Mouse (Mus musculus) intestine, embryonic 15.5 days (tissue): Measurements from ENCODE around the gene Lrig1. TPM values are rescaled to one million over a fixed set of nuclear protein-coding genes. Genes with fewer than 3 reads are reported as not detected.

Experiments
- ATAC-seq: fragments of 200-750 bp; cut with Nextera tagmentation; 2 replicates; pipeline ENCODE4 v1.8.0; 2017; ENCODE audit warnings: moderate TSS enrichment, moderate library complexity
- H3K27ac ChIP-seq: fragments of 300-500 bp; sonication (generic); 2 replicates; pipeline ENCODE4 v1.5.1; 2015; ENCODE audit warnings: mild to moderate bottlenecking, inconsistent platforms
- H3K27me3 ChIP-seq: fragments of 300-500 bp; sonication (generic); replicated peaks from 2 replicates; pipeline ENCODE4 v1.6.1; 2015; ENCODE audit warnings: inconsistent platforms
- H3K36me3 ChIP-seq: fragments of 300-500 bp; sonication (generic); 2 replicates; pipeline ENCODE4 v1.6.1; 2015; ENCODE audit warnings: inconsistent platforms
- H3K4me1 ChIP-seq: fragments of 300-500 bp; sonication (generic); replicated peaks from 2 replicates; pipeline ENCODE4 v1.6.1; 2015; ENCODE audit warnings: inconsistent platforms
- H3K4me2 ChIP-seq: fragments of 300-500 bp; sonication (generic); replicated peaks from 2 replicates; pipeline ENCODE4 v1.6.1; 2015; ENCODE audit warnings: mild to moderate bottlenecking, inconsistent platforms
- H3K4me3 ChIP-seq: fragments of 300-500 bp; sonication (generic); replicated peaks from 2 replicates; pipeline ENCODE4 v1.5.1; 2015; ENCODE audit warnings: inconsistent platforms
- H3K9ac ChIP-seq: fragments of 300-500 bp; sonication (generic); 2 replicates; pipeline ENCODE4 v1.6.1; 2015; ENCODE audit warnings: inconsistent platforms
- H3K9me3 ChIP-seq: fragments of 300-500 bp; sonication (generic); 2 replicates; pipeline ENCODE4 v1.6.1; 2016; ENCODE audit warnings: inconsistent platforms
- WGBS: fragments of 180-500 bp; shearing (Covaris S2); methylation state at CpG from one replicate; pipeline ENCODE4 v1.1.7; 2015; 5-methylcytosine and 5-hydroxymethylcytosine counted together
- polyA plus RNA-seq: library from polyadenylated mRNA; unstranded; fragments of >200 nt; fragmentation: Nextera tagmentation; extraction: Ambion mirVana; gene quantifications from 2 replicates; pipeline ENCODE4 v1.2.1, GENCODE M21; 2015

Gene Lrig1
- polyA plus RNA-seq, result 17.1 and 19.5 TPM in 2 replicates

DNA sequence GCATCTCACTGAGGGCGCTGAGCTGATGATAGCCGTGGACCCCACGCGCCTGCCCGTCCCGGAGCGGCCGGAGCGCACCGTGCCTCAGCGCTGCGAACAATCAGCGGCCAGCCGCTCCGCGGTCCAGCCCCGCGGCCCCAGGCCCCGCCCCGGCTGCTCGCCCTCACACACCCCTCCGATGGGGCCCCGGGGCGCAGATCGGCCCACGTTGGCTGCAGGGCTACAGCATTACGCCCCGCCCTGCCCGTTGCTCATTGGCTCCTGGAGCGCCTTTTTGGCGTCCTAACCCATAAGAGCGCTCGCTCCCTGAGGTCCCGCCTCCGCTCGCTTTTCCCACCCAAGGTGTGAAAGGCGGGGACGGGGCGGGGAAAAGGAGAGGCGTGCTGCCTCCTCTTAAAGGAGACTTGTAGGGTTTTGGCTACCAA, at the start of gene Lrig1:
TSS of gene Lrig1 (minus strand) at position 92 of the 425 bp plus-strand sequence.
- Histone ChIP-seq H3K9me3 (no peaks in the 10 kb centered on the region), H3K27me3 (no peaks in the 10 kb centered on the region), H3K27ac (peak within 1 kb of the TSS; percentile 91), H3K4me3 (peak within 1 kb of the TSS; percentile 88), H3K4me1 (peaks cover 32% of the 10 kb centered on the region), H3K36me3 (no peaks in the 10 kb centered on the region), H3K4me2 (peak within 1 kb of the TSS; percentile 79), H3K9ac (peak within 1 kb of the TSS; percentile 98)
- under 1% methylated on average over 40 of the region's 40 CpGs for WGBS
- ATAC-seq, result peak; percentile 98

GRCm38 (mm10) chr6:94749626-94750025, 49.7 kb upstream of the Lrig1 start:
- no peak overlapping the region for H3K27ac ChIP-seq
- H3K27me3 ChIP-seq, result no peaks in the 10 kb centered on the region
- no peaks in the 10 kb centered on the region for H3K36me3 ChIP-seq
- no peak for ATAC-seq
- no peak overlapping the region for H3K4me3 ChIP-seq
- 88% methylated on average over 3 of the region's 3 CpGs for WGBS
- H3K9ac ChIP-seq, result no peak overlapping the region
- no peaks in the 10 kb centered on the region for H3K4me1 ChIP-seq
- H3K9me3 ChIP-seq, result no peaks in the 10 kb centered on the region
- no peak overlapping the region for H3K4me2 ChIP-seq

DNA sequence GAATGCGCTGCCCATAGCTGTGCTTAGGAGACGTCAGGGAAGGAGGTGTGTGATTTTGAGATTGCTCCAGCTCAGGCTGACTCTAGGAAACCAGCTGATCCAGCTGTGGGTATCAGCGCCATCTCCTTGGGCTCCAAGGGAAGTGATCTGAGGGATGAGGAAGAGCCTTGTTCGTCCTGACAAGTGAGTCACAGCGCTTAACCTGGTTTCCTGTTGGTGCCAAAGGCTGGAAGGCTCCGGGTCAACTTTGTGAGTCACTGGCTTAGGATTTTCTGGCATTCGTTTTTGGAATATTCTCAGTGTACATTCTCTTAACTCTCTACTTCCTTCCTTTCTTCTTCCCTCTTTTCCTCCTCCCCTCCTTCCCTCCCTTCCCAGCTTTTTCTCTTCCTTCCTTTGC, 48.4 kb upstream of the Lrig1 start:
- H3K4me1 ChIP-seq, result no peaks in the 10 kb centered on the region
- ATAC-seq, result no peak
- no peaks in the 10 kb centered on the region for H3K36me3 ChIP-seq
- H3K27me3 ChIP-seq, result no peaks in the 10 kb centered on the region
- no peak overlapping the region for H3K4me2 ChIP-seq
- H3K4me3 ChIP-seq, result no peak overlapping the region
- H3K9ac ChIP-seq, result no peak overlapping the region
- WGBS, result 63% methylated on average over 7 of the region's 7 CpGs
- H3K27ac ChIP-seq, result no peak overlapping the region
- no peaks in the 10 kb centered on the region for H3K9me3 ChIP-seq

DNA sequence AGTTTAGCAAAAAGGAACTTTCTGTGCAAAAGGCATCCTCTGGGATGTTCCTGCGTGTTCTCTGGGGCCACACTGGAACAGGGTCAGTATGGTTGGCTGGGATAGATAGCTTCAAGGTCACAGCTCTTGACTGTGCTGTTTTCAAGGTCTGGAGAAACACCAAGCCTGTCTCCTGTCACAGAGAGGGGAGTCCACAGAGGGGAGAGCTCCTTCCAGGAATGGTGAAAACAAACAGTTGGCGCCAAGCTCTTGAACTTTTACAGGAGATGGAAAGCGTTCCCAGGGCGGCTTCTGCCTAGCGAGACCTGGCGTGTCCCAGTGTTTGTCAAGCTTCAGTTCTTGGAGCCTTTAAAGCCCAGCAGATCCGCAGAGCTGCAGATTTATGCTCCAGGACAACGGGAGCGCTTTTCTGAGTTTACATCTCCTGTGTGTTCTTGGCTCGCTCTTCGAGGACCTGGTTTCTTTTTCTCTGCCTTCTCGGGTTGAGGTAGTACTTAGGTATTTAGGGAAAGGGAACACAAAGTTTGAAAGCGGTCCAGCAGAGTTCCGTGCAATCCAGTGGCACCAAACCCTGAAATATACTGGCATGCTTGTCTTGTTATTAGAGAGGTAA, 40.3 kb upstream of the Lrig1 start:
- peak; percentile 56 for ATAC-seq
- H3K27ac ChIP-seq, result peak overlapping the region; percentile 48
- H3K4me3 ChIP-seq, result no peak overlapping the region
- H3K9me3 ChIP-seq, result no peaks in the 10 kb centered on the region
- peak overlapping the region; percentile 15; the same call in 1 of the 2 replicates for H3K4me2 ChIP-seq
- no peak overlapping the region for H3K9ac ChIP-seq
- no peaks in the 10 kb centered on the region for H3K27me3 ChIP-seq
- H3K36me3 ChIP-seq, result no peaks in the 10 kb centered on the region
- 40% methylated on average over 14 of the region's 14 CpGs for WGBS
- no peaks in the 10 kb centered on the region; the same call in 1 of the 2 replicates for H3K4me1 ChIP-seq

GRCm38 (mm10) chr6:94738647-94739046, 38.7 kb upstream of the Lrig1 start:
- Histone ChIP-seq H3K9me3 (no peaks in the 10 kb centered on the region), H3K4me2 (no peak overlapping the region), H3K27me3 (no peaks in the 10 kb centered on the region), H3K4me3 (no peak overlapping the region), H3K36me3 (no peaks in the 10 kb centered on the region), H3K4me1 (no peaks in the 10 kb centered on the region; the same call in 1 of the 2 replicates), H3K9ac (no peak overlapping the region), H3K27ac (no peak overlapping the region)
- 69% methylated on average over 3 of the region's 3 CpGs for WGBS
- no peak for ATAC-seq

DNA sequence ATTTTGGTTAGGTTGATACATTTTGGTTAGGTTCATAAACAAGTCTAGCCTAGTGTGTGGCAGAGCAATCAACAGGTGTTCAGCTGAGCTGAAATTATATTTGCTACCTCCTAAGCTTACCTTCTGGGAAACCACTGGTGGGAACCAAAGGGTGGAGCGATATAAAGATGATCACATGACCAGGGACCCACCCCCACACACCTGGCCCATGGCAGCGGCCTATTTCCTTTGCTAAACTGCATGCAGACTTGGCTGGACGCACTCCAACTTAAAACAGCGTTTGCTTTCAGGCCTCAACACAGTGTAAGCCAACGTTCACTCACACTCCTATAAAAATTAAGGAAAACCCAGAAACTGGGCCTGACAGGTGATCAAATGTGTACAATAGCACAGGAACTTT, 33.9 kb upstream of the Lrig1 start:
- Histone ChIP-seq H3K27me3 (no peaks in the 10 kb centered on the region), H3K9ac (no peak overlapping the region), H3K36me3 (no peaks in the 10 kb centered on the region), H3K4me3 (no peak overlapping the region), H3K27ac (no peak overlapping the region), H3K4me1 (no peaks in the 10 kb centered on the region), H3K9me3 (no peaks in the 10 kb centered on the region), H3K4me2 (no peak overlapping the region)
- no peak for ATAC-seq
- WGBS, result 71% methylated on average over 5 of the region's 5 CpGs

GRCm38 (mm10) chr6:94729847-94730246, 29.9 kb upstream of the Lrig1 start:
- H3K4me2 ChIP-seq, result peak overlapping the region; percentile 40; the same call in 1 of the 2 replicates
- peak overlapping the region; percentile 42; the same call in 1 of the 2 replicates for H3K27ac ChIP-seq
- H3K9ac ChIP-seq, result no peak overlapping the region
- no peaks in the 10 kb centered on the region for H3K9me3 ChIP-seq
- peak; percentile 95 for ATAC-seq
- no peak overlapping the region for H3K4me3 ChIP-seq
- H3K27me3 ChIP-seq, result no peaks in the 10 kb centered on the region
- 51% methylated on average over 18 of the region's 18 CpGs for WGBS
- H3K4me1 ChIP-seq, result 0 out of 2 replicates have a peak, but pooled peaks cover 2% of the 10 kb centered on the region
- no peaks in the 10 kb centered on the region for H3K36me3 ChIP-seq

GRCm38 (mm10) chr6:94729132-94729531, 29.2 kb upstream of the Lrig1 start:
- H3K9me3 ChIP-seq, result no peaks in the 10 kb centered on the region
- no peak overlapping the region for H3K4me3 ChIP-seq
- no peak overlapping the region for H3K4me2 ChIP-seq
- H3K4me1 ChIP-seq, result 0 out of 2 replicates have a peak, but pooled peaks cover 2% of the 10 kb centered on the region
- no peak overlapping the region for H3K9ac ChIP-seq
- H3K36me3 ChIP-seq, result no peaks in the 10 kb centered on the region
- H3K27ac ChIP-seq, result 0 out of 2 replicates have a peak overlapping the region, but pooled peaks have one; percentile 37
- no peaks in the 10 kb centered on the region for H3K27me3 ChIP-seq
- peak; percentile 12; the same call in 1 of the 2 replicates for ATAC-seq
- WGBS, result 33% methylated on average over 3 of the region's 3 CpGs

- Histone ChIP-seq H3K4me2 (no peak overlapping the region), H3K9me3 (no peaks in the 10 kb centered on the region), H3K27ac (no peak overlapping the region), H3K4me3 (no peak overlapping the region), H3K4me1 (0 out of 2 replicates have a peak, but pooled peaks cover 2% of the 10 kb centered on the region), H3K36me3 (no peaks in the 10 kb centered on the region), H3K27me3 (no peaks in the 10 kb centered on the region), H3K9ac (no peak overlapping the region)
- no peak for ATAC-seq
- 50% methylated on average over 1 of the region's 1 CpGs for WGBS
These were observed 24.7 kb upstream of the Lrig1 start for GRCm38 (mm10) chr6:94724612-94725011.

- Histone ChIP-seq H3K27ac (peak overlapping the region; percentile 79), H3K4me3 (no peak overlapping the region), H3K27me3 (no peaks in the 10 kb centered on the region), H3K4me2 (no peak overlapping the region), H3K36me3 (no peaks in the 10 kb centered on the region), H3K9me3 (no peaks in the 10 kb centered on the region), H3K4me1 (peaks cover 13% of the 10 kb centered on the region; the same call in 1 of the 2 replicates), H3K9ac (no peak overlapping the region)
- 60% methylated on average over 15 of the region's 15 CpGs for WGBS
- peak; percentile 93 for ATAC-seq
These were observed 18.8 kb upstream of the Lrig1 start for GRCm38 (mm10) chr6:94718607-94719346.

DNA sequence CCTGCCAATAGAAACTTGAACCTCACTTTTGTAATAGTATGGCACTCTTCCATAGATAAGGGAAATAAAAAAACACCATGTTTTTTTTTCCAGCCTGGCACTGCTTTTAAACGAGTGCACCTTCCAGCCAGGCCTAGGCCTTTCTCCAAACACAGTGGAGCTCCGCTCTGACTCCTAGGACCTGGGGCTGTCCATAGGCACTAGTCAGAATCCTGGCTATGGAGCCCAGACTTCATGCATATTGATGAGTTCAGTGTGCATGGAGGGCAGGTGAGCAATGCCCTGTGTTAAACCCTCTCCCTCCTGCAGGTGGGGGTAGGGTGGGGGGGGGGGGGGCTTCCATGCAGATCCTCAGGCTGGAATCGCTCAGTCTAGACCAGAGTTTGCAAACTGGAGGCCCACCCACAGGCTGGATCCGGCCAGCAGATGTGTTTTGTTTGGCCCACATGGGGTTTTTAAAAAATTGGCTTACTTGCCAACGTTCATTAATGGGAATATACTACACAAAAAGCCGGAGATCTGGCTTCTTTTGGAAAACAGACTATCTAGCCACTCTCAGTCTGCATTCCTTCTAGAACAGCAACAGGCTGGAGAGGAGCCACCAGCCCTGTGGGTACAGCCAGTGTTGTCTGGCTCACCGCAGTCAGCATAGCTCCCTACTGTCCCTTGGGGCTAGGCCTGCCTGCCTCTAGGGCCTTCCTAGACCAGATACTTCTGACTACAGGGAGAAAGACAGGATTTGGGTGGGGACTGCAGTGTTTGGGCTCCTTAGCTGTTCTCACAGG, 17.9 kb upstream of the Lrig1 start:
- Histone ChIP-seq H3K9ac (no peak overlapping the region), H3K27me3 (no peaks in the 10 kb centered on the region), H3K4me3 (no peak overlapping the region), H3K9me3 (no peaks in the 10 kb centered on the region), H3K4me1 (peaks cover 13% of the 10 kb centered on the region; the same call in 1 of the 2 replicates), H3K4me2 (no peak overlapping the region), H3K36me3 (no peaks in the 10 kb centered on the region), H3K27ac (peak overlapping the region; percentile 79)
- peak; percentile 51 for ATAC-seq
- 47% methylated on average over 7 of the region's 7 CpGs for WGBS

- Histone ChIP-seq H3K27me3 (no peaks in the 10 kb centered on the region), H3K4me3 (no peak overlapping the region), H3K9me3 (no peaks in the 10 kb centered on the region), H3K4me2 (no peak overlapping the region), H3K36me3 (no peaks in the 10 kb centered on the region), H3K27ac (no peak overlapping the region), H3K4me1 (peaks cover 13% of the 10 kb centered on the region; the same call in 1 of the 2 replicates), H3K9ac (no peak overlapping the region)
- WGBS, result 36% methylated on average over 4 of the region's 4 CpGs
- ATAC-seq, result no peak
These were observed 15.6 kb upstream of the Lrig1 start for GRCm38 (mm10) chr6:94715645-94715940.
